Mouse (Mus musculus): ENCODE results near the gene Nelfb.
"Not testable (repeated sequence)": the region's sequence is repeated elsewhere in the genome, so short reads cannot be mapped to it uniquely, and the experiment has no call there.

The Nelfb gene

GRCm38 (mm10) chr2:25211121-25211670 is at the start of gene Nelfb:
Gene Nelfb, minus strand, starts transcription at chr2:25211489.
- DNase-seq = peak; percentile 99

- DNase-seq = no peak
Measured at GRCm38 (mm10) chr2:25258887-25259286, 47.6 kb upstream of the Nelfb start.

GRCm38 (mm10) chr2:25257250-25257649 is 46.0 kb upstream of the Nelfb start:
- not testable (repeated sequence) for DNase-seq

- DNase-seq = not testable (repeated sequence)
Measured at GRCm38 (mm10) chr2:25256443-25257109, 45.3 kb upstream of the Nelfb start.

DNA sequence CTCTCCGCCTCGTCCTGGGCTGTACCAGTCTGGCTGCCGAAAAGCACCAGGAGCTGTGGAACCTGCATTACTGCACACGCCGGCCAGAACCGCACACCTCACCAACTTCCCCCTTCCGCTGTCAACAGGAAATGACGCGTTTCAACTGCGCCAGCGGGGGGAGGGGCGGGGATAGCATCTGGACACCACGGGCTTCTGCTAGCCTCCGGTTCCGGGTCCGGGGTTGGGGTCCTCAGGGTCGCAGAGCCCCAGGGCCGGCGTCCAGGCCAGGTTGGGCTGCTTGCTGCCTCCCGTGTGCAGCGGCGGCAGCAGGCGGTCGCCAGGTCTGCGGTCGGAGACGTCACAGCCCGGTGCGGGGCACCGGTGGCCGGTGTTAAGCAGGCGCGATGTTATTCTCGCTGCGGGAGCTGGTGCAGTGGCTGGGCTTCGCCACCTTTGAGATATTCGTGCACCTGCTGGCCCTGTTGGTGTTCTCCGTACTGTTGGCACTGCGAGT is 44.0 kb upstream of the Nelfb start, which contains the start of gene Tmem203:
Gene Tmem203, plus strand, starts transcription at position 156 of the 496 bp plus-strand sequence.
- peak; percentile 99 for DNase-seq

DNA sequence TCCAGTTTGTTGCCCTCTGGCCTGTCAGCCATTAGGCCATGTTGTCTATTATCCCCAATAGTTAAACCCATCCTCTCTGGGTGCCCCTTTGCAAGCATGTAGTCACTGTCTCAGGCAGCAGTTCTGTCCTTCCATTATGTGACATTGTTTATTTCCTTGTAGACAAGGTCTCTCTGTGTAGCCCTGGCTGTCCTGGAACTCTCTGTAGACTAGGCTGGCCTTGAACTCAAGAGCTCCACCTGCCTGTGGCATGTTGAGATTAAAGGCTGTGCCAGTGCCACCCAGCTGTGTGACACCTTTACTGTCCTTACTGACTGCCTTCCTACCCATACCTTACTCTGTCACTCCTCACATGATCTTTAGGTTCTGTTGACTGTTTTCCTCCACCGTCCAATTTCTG is 41.0 kb upstream of the Nelfb start:
- DNase-seq = no peak

DNA sequence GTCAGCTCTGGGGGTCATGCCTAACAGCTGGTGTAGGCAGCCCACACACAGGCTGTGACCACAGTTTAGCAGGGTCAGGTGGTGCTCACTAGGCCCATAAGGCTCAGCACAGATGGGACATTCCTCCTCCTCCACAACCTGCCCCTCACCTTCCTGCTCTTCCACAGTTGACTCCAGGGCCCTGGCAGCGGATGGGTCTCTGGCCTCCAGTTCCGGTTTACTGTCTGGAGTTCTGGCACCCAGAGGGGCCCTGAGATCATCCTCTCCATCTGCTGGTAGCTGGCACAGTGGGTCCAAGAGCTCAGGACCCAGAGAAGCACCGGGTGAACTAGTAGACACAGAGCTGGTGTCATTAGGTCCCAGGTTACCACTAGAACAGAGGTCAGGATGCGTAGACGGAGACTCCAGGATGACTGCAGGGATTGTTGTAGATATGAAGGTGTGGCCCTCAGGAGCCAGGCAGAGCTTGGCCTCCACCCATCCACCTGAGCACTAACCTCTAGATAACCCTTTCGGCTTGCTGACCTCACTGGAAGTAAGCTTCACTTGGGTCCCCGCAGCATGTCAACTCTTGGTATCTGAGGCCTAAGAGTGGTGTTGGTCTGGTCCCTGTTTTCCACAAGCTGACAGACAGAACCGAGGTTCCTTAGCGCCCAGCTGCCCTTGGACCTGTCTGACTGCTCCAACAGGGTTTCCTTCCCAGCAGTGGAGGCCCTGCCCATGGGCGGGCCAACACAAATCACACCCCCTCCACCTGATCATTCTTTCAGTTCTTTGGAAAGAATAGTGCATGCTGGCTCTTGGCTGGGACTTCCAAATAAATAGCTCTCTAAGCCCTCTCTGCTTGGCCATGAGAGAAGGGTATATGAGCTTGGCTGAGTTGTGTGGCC is 35.1 kb upstream of the Nelfb start, which contains the start of gene AL732309.1:
Gene AL732309.1, minus strand, starts transcription at position 681 of the 890 bp plus-strand sequence.
- DNase-seq = no peak

- no peak for DNase-seq
Measured at GRCm38 (mm10) chr2:25244144-25244543, 32.9 kb upstream of the Nelfb start.

DNA sequence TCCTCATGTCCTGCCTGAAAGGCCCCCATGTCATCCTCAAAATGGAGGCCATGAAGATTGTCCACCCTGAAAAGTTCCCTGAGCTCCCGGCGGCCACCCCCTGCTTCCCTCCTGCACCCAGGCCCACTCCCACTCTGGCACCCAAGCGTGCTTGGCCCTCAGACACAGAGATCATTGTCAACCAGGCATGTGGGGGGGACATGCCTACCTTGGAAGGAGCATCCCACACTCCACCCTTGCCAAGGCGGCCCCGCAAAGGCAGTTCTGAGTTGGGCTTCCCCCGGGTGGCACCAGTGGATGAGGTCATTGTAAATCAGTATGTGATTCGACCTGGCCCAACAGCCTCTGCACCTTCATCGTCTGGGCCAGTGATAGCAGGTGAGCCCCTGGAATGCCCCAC is 32.1 kb upstream of the Nelfb start:
- DNase-seq = no peak

DNA sequence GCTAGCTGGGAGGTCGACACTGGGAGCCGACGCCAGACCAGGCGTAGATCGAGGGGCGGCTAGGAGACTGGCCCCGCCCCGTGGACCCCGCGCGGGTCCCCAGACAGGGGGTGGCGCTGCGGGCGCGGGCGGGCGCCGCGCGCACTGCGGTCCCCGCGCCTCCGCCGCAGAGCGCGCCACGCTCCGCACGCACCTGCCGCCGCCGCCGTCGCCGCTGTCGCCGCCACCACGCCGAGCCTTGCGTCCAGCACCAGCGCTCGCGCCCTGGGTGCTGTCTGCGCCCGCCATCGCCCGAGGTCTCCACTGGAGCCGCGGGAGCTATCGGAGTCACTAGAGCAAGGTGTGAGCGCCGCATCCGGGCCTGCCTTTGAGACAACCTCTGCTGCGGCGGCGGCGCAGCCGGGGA is 30.8 kb upstream of the Nelfb start, which contains the start of the genes Rnf208 and Cysrt1:
Gene Rnf208, plus strand, starts transcription at position 155 of the 406 bp plus-strand sequence.
Gene Cysrt1, minus strand, starts transcription at position 352 of the 406 bp plus-strand sequence.
- no peak for DNase-seq

DNA sequence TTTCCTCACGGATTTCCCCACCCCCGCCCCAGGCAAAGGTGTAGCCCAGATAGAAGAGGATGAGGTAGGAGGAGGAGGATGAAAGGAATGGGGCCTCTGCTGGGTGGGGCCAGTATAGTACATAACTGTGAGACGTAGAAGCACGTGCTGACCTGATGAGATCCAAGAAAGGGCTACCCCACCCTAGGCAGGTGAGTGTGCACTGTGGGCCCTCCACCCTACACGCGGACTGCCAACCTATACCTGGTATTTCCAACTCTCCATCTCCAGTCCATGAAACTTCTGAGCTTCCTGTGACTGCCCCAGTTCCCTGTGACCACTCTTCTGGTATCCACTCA is 30.1 kb upstream of the Nelfb start:
- DNase-seq = no peak

GRCm38 (mm10) chr2:25240723-25241437 is 29.6 kb upstream of the Nelfb start:
- DNase-seq = peak; percentile 98

DNA sequence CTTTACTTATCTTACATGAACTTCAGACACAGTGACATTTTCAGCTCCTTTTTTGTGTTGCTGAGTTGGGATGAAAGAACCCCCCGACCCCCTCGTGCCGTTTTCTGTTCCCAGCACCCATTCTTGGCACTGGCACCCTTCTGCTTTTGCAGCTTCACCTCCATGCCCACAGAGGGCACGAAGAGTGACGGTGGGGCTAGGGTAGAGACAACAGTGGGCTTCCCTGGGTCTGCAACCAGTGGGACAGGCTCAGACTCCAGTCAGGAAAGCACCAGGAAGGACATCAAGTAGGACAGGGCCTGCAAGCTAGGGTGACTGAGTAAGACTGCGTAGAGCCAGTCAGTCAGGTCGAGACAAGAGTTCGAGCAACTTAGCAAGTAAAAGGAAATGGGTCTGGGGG is 29.0 kb upstream of the Nelfb start:
- DNase-seq = no peak

GRCm38 (mm10) chr2:25239766-25240165 is 28.5 kb upstream of the Nelfb start:
- DNase-seq = no peak

DNA sequence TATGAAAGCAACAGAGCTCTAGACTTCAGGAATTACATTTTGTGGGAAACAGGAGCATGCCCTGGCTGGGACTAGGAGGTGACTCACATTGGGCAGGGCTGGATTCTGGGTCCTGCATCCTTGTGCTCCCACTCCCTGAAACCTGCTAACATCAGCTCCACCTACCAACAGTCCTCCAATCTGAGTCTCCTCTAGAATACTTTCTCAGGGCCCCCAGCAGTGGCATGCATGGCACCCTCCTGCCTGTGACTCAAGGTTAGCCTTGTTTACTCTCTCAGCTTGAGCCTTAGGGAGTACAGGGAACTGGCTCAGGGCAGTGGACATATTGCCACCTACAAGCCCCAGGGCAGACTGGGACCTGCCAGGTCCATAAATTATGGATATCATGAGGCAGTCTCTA is 26.8 kb upstream of the Nelfb start:
- DNase-seq = no peak

- no peak for DNase-seq
Measured at GRCm38 (mm10) chr2:25237522-25237921, 26.2 kb upstream of the Nelfb start.

DNA sequence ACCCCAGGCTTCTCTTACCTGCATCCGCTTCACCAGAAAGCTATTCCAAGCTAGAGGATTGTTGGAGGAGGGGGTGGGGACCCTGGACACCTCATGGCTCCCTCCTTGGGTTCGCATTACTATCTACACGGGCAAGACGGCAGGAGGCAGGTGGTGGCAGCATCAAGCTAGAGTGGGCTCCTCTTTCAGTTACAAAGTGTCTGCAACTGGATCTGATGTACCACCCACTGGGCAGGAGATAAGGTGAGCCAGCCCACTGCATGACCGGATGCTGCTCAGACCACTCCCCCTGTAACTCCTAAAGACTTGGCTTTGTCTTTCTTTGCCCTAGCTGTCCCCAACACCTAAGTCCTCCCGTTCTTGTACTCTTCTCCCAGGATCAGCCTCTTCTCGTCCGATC is 25.3 kb upstream of the Nelfb start, which contains the start of gene Rnf224:
Gene Rnf224, minus strand, starts transcription at position 174 of the 400 bp plus-strand sequence.
- no peak for DNase-seq

DNA sequence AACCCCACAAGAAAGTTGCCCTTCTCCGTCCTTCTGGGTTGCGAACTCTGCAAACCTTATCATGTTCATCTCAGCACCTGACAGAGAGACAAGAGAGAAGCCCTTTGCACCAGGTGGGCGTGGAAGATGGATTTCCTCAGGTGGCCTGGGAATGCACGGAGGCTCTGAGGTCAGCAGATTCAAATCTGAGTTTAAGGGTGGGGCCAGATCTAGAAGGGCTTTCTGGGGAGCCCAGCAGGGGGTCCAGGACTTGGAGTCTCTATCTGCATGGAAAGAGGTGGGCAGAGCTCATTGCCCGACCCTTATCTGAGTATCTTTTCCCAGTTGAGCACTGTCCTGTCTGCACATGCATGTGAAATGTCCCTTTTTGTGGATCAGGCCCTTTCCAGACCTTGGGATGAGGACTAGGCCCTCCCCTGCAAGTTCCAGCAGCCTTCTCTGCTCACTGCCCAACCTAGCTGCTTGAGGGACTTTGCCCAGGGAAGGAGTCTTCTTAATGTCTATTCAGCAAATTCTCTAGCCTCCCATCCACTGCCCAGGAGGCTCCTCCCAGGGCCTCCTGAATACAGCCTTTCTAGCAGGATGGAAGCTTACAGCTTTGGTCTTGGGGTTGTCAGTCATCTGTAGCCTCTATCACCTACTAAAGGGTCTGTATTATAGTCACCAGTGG is 23.4 kb upstream of the Nelfb start:
- DNase-seq = no peak

GRCm38 (mm10) chr2:25234050-25234449 is 22.8 kb upstream of the Nelfb start, which contains the start of gene Slc34a3:
Gene Slc34a3, minus strand, starts transcription at chr2:25234364.
- no peak for DNase-seq

DNA sequence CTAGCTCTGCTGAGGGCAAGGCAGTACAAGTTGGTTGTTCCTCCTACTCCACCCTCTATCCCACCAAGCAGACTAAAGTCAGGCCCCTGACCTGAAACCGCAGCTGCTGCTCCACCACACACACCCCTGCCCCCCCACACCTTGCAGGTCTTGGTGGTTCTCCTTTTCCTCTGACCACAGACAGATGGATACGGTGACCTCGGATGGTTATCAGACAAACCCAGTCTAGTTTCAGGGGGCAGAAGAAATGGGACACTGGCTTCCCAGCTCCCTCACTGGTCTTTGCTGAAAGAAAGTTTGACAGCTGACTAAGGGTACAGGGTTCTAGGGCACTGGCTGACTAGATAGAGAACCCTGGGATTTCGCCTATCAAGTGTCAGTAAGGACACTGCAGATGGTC is 22.1 kb upstream of the Nelfb start:
- no peak for DNase-seq

GRCm38 (mm10) chr2:25231038-25231437 is 19.7 kb upstream of the Nelfb start:
- DNase-seq = peak; percentile 88

GRCm38 (mm10) chr2:25230581-25230980 is 19.3 kb upstream of the Nelfb start:
- DNase-seq = peak; percentile 91

Measured in heart, adult 11 months (tissue).